Mouse (Mus musculus) liver, embryonic 11.5 days (tissue): Measurements from ENCODE around the gene Hpf1. TPM values are rescaled to one million over a fixed set of nuclear protein-coding genes. Genes with fewer than 3 reads are reported as not detected.

ENCODE experiments used
- ATAC-seq: fragments of 200-750 bp; cut with Nextera tagmentation; replicated peaks from 2 replicates; pipeline ENCODE4 v1.8.0; 2017; ENCODE audit warnings: moderate number of reproducible peaks, mild to moderate bottlenecking, moderate TSS enrichment, moderate library complexity; ENCODE audit not compliant: low FRiP score
- DNase-seq: peaks from one replicate; pipeline ENCODE4 v3.0.0-alpha.2; 2017; ENCODE audit warnings: low spot score
- H3K27ac ChIP-seq: fragments of 300-500 bp; sonication (generic); 2 replicates; pipeline ENCODE4 v1.5.1; 2014; ENCODE audit warnings: mild to moderate bottlenecking, low read depth, low read length, control low read depth
- H3K27me3 ChIP-seq: fragments of 300-500 bp; sonication (generic); replicated peaks from 2 replicates; pipeline ENCODE4 v1.6.1; 2014; ENCODE audit warnings: low read length, mixed read lengths; ENCODE audit not compliant: control insufficient read depth, insufficient read depth
- H3K36me3 ChIP-seq: fragments of 300-500 bp; sonication (generic); 2 replicates; pipeline ENCODE4 v1.6.1; 2014; ENCODE audit warnings: mild to moderate bottlenecking, low read length, moderate library complexity, mixed read lengths; ENCODE audit not compliant: control insufficient read depth, insufficient read depth
- H3K4me1 ChIP-seq: fragments of 300-500 bp; sonication (generic); replicated peaks from 2 replicates; pipeline ENCODE4 v1.6.1; 2014; ENCODE audit warnings: low read length, mixed read lengths; ENCODE audit not compliant: control insufficient read depth, insufficient read depth
- H3K4me2 ChIP-seq: fragments of 300-500 bp; sonication (generic); 2 replicates; pipeline ENCODE4 v1.6.1; 2014; ENCODE audit warnings: mild to moderate bottlenecking, control low read depth, moderate library complexity
- H3K4me3 ChIP-seq: fragments of 300-500 bp; sonication (generic); 2 replicates; pipeline ENCODE4 v1.5.1; 2014; ENCODE audit warnings: low read depth, low read length, control low read depth
- H3K9ac ChIP-seq: fragments of 300-500 bp; sonication (generic); 2 replicates; pipeline ENCODE4 v1.6.1; 2014; ENCODE audit warnings: low read depth, low read length, control low read depth
- H3K9me3 ChIP-seq: fragments of 300-500 bp; sonication (generic); 2 replicates; pipeline ENCODE4 v1.6.1; 2016; ENCODE audit warnings: low read length, inconsistent platforms, mixed read lengths; ENCODE audit not compliant: control insufficient read depth
- WGBS: fragments of 180-500 bp; shearing (Covaris S2); extraction: QIAGEN DNeasy Blood & Tissue Kit; methylation state at CpG from one replicate; pipeline ENCODE4 v1.1.7; 2014; 5-methylcytosine and 5-hydroxymethylcytosine counted together
- polyA plus RNA-seq: library from polyadenylated mRNA; unstranded; fragments of >200 nt; fragmentation: Nextera tagmentation; extraction: Ambion mirVana; gene quantifications from 2 replicates; pipeline ENCODE4 v1.2.1, GENCODE M21; 2014

Hpf1 gene
- polyA plus RNA-seq, 1 experiment from 2014 or later = 133 TPM

DNA sequence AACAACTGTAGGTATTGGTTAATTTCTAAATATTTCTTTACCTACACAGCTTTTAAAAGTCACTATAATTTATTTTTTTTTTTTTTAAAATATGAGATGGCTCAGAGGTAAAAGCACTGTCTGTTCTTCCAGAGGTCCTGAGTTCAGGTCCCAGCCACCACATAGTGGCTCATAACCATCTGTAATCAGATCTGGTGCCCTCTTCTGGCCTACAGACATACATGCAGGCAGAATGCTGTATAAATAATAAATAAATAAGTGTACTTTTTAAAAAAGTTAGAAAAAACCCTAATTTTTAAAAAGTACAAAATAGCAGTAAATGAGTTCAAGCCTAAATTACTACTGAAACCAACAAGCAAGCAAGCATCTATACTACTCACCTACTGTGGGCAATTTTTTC is 43.4 kb downstream of the Hpf1 start:
- Histone ChIP-seq H3K27me3 (no peaks in the 10 kb centered on the region), H3K9me3 (no peaks in the 10 kb centered on the region), H3K27ac (no peak overlapping the region), H3K36me3 (peaks cover 3% of the 10 kb centered on the region; the same call in 1 of the 2 replicates), H3K4me3 (no peak overlapping the region), H3K4me1 (peaks cover 8% of the 10 kb centered on the region), H3K9ac (no peak overlapping the region), H3K4me2 (no peak overlapping the region)
- DNase-seq (no peak), ATAC-seq (no peak)

- ATAC-seq (peak; percentile 78), DNase-seq (no peak)
- Histone ChIP-seq H3K4me3 (no peak overlapping the region), H3K9me3 (no peaks in the 10 kb centered on the region), H3K9ac (no peak overlapping the region), H3K27me3 (no peaks in the 10 kb centered on the region), H3K27ac (peak overlapping the region; percentile 64; the same call in 1 of the 2 replicates), H3K36me3 (0 out of 2 replicates have a peak, but pooled peaks cover 3% of the 10 kb centered on the region), H3K4me1 (peaks cover 15% of the 10 kb centered on the region), H3K4me2 (peak overlapping the region; percentile 44)
- WGBS = 21% methylated on average over 3 of the region's 3 CpGs
Measured at GRCm38 (mm10) chr8:60938717-60939424, 48.7 kb downstream of the Hpf1 start.

GRCm38 (mm10) chr8:60942867-60943266 is 52.6 kb downstream of the Hpf1 start:
- Histone ChIP-seq H3K9ac (no peak overlapping the region), H3K36me3 (no peaks in the 10 kb centered on the region), H3K9me3 (no peaks in the 10 kb centered on the region), H3K27me3 (no peaks in the 10 kb centered on the region), H3K4me2 (no peak overlapping the region), H3K4me3 (no peak overlapping the region), H3K27ac (no peak overlapping the region), H3K4me1 (peaks cover 12% of the 10 kb centered on the region)
- no peak for DNase-seq
- no peak for ATAC-seq
- 97% methylated on average over 2 of the region's 2 CpGs for WGBS

DNA sequence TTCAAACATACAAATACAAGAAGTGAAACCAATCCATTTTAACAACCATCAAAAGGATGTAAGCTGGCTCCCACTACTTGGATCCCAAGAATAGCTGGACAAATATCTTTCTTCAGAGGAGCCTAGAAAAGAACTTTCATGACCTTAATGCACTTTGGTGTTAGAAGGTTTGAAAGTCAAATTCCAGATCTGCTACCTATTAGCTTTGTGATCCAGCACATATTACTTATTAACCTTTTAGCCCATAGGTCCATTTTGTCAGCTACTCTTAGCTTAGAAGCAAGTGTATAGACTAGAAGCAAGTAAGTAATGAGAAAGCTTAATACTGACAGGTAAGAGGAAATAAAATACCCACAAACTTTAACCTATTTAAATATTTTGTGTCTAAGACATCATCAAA is 57.3 kb downstream of the Hpf1 start:
- Histone ChIP-seq H3K4me3 (no peak overlapping the region), H3K27me3 (no peaks in the 10 kb centered on the region), H3K36me3 (no peaks in the 10 kb centered on the region), H3K9ac (no peak overlapping the region), H3K9me3 (no peaks in the 10 kb centered on the region), H3K4me1 (peaks cover 19% of the 10 kb centered on the region), H3K27ac (no peak overlapping the region), H3K4me2 (no peak overlapping the region)
- DNase-seq (no peak), ATAC-seq (no peak)

DNA sequence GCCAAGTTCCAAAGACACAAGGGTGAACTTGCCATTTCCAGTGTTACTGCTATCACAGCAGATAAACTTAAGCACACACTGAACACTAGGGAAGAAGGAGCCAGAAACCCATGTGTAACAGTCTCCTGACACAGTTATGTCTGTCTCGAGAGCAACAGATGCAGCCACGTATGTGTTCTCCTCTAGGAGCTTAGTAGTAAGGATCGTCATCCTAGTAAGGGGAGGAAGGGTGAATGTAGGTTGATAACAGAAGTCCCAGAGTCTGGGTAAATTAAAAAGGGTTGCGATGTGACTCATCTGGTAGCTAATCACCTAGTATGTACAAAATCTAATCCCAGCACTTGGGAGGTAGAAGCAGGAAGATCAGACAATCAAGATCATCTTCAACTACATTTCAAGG is 59.6 kb downstream of the Hpf1 start:
- Histone ChIP-seq H3K9ac (no peak overlapping the region), H3K4me3 (no peak overlapping the region), H3K4me2 (peak overlapping the region; percentile 37; the same call in 1 of the 2 replicates), H3K4me1 (peaks cover 29% of the 10 kb centered on the region), H3K36me3 (no peaks in the 10 kb centered on the region), H3K27me3 (no peaks in the 10 kb centered on the region), H3K27ac (peak overlapping the region; percentile 48; the same call in 1 of the 2 replicates), H3K9me3 (no peaks in the 10 kb centered on the region)
- DNase-seq = no peak
- ATAC-seq = no peak
- 47% methylated on average over 4 of the region's 4 CpGs for WGBS

DNA sequence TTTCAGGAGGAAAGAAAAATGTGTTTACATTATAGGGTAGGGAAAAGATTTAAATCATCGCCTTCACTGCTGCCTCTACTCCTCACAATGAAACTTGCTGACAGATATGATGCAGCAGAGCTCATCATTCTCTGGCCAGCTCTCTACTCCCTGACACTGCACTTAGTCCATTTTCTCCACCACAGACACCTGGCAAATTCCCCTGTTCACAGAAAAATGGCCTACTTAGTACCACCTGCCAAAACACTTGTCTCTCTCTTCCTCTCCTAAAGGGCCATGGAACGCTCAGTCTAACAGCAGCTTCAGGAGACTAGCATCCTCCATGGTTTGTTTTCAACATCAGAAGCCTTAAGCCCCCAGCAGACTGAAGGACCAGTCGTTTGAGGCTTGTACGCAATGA is 61.1 kb downstream of the Hpf1 start:
- ATAC-seq (no peak), DNase-seq (no peak)
- Histone ChIP-seq H3K27ac (no peak overlapping the region), H3K9ac (no peak overlapping the region), H3K4me2 (0 out of 2 replicates have a peak overlapping the region, but pooled peaks have one; percentile 7), H3K4me1 (peaks cover 37% of the 10 kb centered on the region), H3K4me3 (no peak overlapping the region), H3K9me3 (no peaks in the 10 kb centered on the region), H3K36me3 (no peaks in the 10 kb centered on the region), H3K27me3 (no peaks in the 10 kb centered on the region)
- 83% methylated on average over 4 of the region's 4 CpGs for WGBS

GRCm38 (mm10) chr8:60951757-60952156 is 61.5 kb downstream of the Hpf1 start:
- no peaks in the 10 kb centered on the region for H3K9me3 ChIP-seq
- H3K4me2 ChIP-seq = peak overlapping the region; percentile 55; the same call in 1 of the 2 replicates
- H3K36me3 ChIP-seq = no peaks in the 10 kb centered on the region
- no peak overlapping the region for H3K9ac ChIP-seq
- H3K27ac ChIP-seq = no peak overlapping the region
- H3K27me3 ChIP-seq = no peaks in the 10 kb centered on the region
- H3K4me1 ChIP-seq = peaks cover 42% of the 10 kb centered on the region
- no peak overlapping the region for H3K4me3 ChIP-seq
- DNase-seq (no peak), ATAC-seq (no peak)
- WGBS = 95% methylated on average over 1 of the region's 1 CpGs

DNA sequence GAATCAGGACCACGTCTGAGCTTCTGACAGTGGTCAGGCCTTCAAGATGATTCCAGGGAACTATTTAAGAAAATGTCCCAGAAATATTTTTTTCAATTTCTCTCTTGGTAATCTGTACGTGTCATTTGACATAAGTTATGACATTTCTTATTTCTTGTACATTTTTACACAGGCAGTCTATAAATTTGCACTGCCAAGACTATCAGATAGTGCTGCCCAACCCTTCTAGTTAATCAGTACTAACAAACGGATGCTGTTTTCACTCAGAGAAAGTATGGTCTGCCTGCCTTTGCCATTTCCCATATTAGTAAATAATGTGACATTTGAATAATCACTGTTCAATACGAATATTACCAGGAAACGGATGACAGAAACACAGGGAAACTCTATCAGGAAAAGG is 62.6 kb downstream of the Hpf1 start:
- Histone ChIP-seq H3K4me3 (0 out of 2 replicates have a peak overlapping the region, but pooled peaks have one; percentile 1), H3K4me2 (peak overlapping the region; percentile 55), H3K9me3 (no peaks in the 10 kb centered on the region), H3K27me3 (no peaks in the 10 kb centered on the region), H3K9ac (0 out of 2 replicates have a peak overlapping the region, but pooled peaks have one; percentile 35), H3K4me1 (peaks cover 52% of the 10 kb centered on the region), H3K36me3 (no peaks in the 10 kb centered on the region), H3K27ac (no peak overlapping the region)
- ATAC-seq = no peak
- no peak for DNase-seq
- WGBS = 43% methylated on average over 5 of the region's 5 CpGs
